13 mouse cellular contexts compared by ENCODE assay signal in the genomic region with DNA sequence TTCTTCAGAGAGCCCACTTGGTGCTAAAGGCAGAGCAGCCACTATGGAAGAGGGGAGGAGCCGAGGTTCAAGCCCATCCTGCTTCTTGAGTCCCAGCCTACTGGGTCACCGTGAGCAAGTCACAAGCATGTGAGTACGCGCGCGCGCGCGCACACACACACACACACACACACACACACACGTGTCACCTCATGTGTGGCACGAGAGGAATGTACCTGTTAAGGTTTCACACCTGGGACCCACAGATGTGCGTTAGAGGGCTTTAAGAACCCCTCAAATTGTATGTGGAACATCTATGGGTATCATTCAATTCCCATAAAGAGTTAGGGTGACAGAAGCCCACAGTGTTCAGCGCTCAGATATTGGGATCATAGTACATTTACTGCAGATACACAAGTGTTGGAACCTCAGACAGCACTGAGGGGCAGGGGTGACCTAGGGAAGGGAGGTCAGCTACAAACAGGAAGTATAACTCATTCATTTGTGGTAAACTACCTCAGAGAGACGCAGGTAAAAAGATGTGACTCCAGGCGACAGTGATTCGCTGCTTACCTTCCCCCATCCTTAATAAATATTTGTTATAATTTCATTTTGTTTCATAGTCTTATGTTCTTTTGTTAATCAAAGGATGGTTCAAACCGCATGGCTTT. TPM values are rescaled to one million over a fixed set of nuclear protein-coding genes. Genes with fewer than 3 reads are reported as not detected.
DNase-seq lines count a peak whose midpoint lies in the region; ATAC-seq and TF ChIP-seq lines count a peak whose summit lies in the region.
"Had no signal": no experiment of that assay in that cellular context is flagged by ENCODE, and none has a peak within 500 bp of the region (broad histone marks: within the 10 kb centered on the region; RNA-seq: fewer than 3 reads in every experiment).

No protein-coding gene starts in this region.

- no peaks in the 10 kb centered on the region for H3K27me3 ChIP-seq in stomach, embryonic 14.5 days (ENCODE audit: control insufficient read depth, insufficient read depth, low read length)
- no peaks in the 10 kb centered on the region for H3K27me3 ChIP-seq in stomach, postnatal 0 days (ENCODE audit: control insufficient read depth, insufficient read depth, low read length)
- H3K27me3 ChIP-seq in midbrain, postnatal 0 days (ENCODE audit: insufficient read depth, low read length) = 0 out of 2 replicates have a peak, but pooled peaks cover 4% of the 10 kb centered on the region

- no peaks in the 10 kb centered on the region for H3K36me3 ChIP-seq in stomach, embryonic 14.5 days (ENCODE audit: control insufficient read depth, insufficient read depth, low read length)
- H3K36me3 ChIP-seq in stomach, postnatal 0 days (ENCODE audit: control insufficient read depth, insufficient read depth, low read length) = no peaks in the 10 kb centered on the region
- no peaks in the 10 kb centered on the region for H3K36me3 ChIP-seq in midbrain, postnatal 0 days (ENCODE audit: insufficient read depth, low read length)

- H3K4me2 ChIP-seq in stomach, embryonic 14.5 days (replicated peaks; ENCODE audit: low read depth, low read length) = 0 out of 2 replicates have a peak overlapping the region, but pooled peaks have one; percentile 12
- H3K4me2 ChIP-seq in stomach, postnatal 0 days (replicated peaks; ENCODE audit: low read depth) = no peak overlapping the region
- H3K4me2 ChIP-seq in midbrain, postnatal 0 days (ENCODE audit: low read depth, low read length, poor library complexity, severe bottlenecking) = no peak overlapping the region

- no peaks in the 10 kb centered on the region for H3K9me3 ChIP-seq in stomach, embryonic 14.5 days (ENCODE audit: control insufficient read depth, low read depth, low read length)
- H3K9me3 ChIP-seq in stomach, postnatal 0 days (ENCODE audit: control insufficient read depth, low read length) = no peaks in the 10 kb centered on the region
- H3K9me3 ChIP-seq in midbrain, postnatal 0 days (ENCODE audit: low read length) = no peaks in the 10 kb centered on the region

- H3K27ac ChIP-seq in gastrocnemius, adult 2 months = peak overlapping the region; percentile 46; the same call in 1 of the 2 replicates
- H3K27ac ChIP-seq in stomach, embryonic 14.5 days (ENCODE audit: low read length) = no peak overlapping the region
- H3K27ac ChIP-seq in stomach, postnatal 0 days (replicated peaks) = no peak overlapping the region
- H3K27ac ChIP-seq in midbrain, postnatal 0 days (ENCODE audit: low read depth, low read length) = no peak overlapping the region

- peaks cover 12% of the 10 kb centered on the region for H3K4me1 ChIP-seq in stomach, embryonic 14.5 days (ENCODE audit: control insufficient read depth, insufficient read depth, low read length)
- H3K4me1 ChIP-seq in stomach, postnatal 0 days (replicated peaks; ENCODE audit: control insufficient read depth, insufficient read depth) = peaks cover 9% of the 10 kb centered on the region
- H3K4me1 ChIP-seq in midbrain, postnatal 0 days (ENCODE audit: insufficient read depth, low read length) = 0 out of 2 replicates have a peak, but pooled peaks cover 3% of the 10 kb centered on the region

- ATAC-seq in stomach, embryonic 14.5 days (ENCODE audit: insufficient number of reproducible peaks, insufficient read depth, low FRiP score, low read depth) = no peak
- no peak for ATAC-seq in stomach, postnatal 0 days (ENCODE audit: low FRiP score, low TSS enrichment)
- ATAC-seq in megakaryocyte, adult 5-6 weeks (ENCODE audit: poor library complexity, severe bottlenecking) = peak; percentile 27
- no peak for ATAC-seq in midbrain, postnatal 0 days (ENCODE audit: low FRiP score)

- intact Hi-C loops in gastrocnemius, adult 2 months (cut with DNase I) = no loop called here

- no peak for DNase-seq in gastrocnemius, adult 2 months
- no peak for DNase-seq in gastrocnemius, postnatal 10 days
- DNase-seq in stomach, postnatal 0 days (ENCODE audit: low spot score) = no peak
- DNase-seq in cerebellum, adult 18-20 months = no peak
- no peak for DNase-seq in layer of hippocampus, postnatal 36 days
- no peak for DNase-seq in midbrain, postnatal 0 days (ENCODE audit: low spot score)

- H3K4me3 ChIP-seq in gastrocnemius, adult 2 months = peak overlapping the region; percentile 46; the same call in 1 of the 2 replicates
- H3K4me3 ChIP-seq in stomach, embryonic 14.5 days (ENCODE audit: low read depth, low read length) = no peak overlapping the region
- H3K4me3 ChIP-seq in stomach, postnatal 0 days (ENCODE audit: low read depth, low read length) = no peak overlapping the region
- no peak overlapping the region for H3K4me3 ChIP-seq in midbrain, postnatal 0 days (ENCODE audit: low read depth, low read length)

- H3K9ac ChIP-seq in stomach, embryonic 14.5 days (replicated peaks; ENCODE audit: low read depth, low read length) = no peak overlapping the region
- no peak overlapping the region for H3K9ac ChIP-seq in stomach, postnatal 0 days (ENCODE audit: low read length)
- no peak overlapping the region for H3K9ac ChIP-seq in midbrain, postnatal 0 days (replicated peaks; ENCODE audit: low read length, poor library complexity, severe bottlenecking)

- 51% methylated on average over 17 of the region's 17 CpGs for WGBS in stomach, embryonic 14.5 days
- 61% methylated on average over 17 of the region's 17 CpGs for WGBS in stomach, postnatal 0 days
- 64% methylated on average over 17 of the region's 17 CpGs for WGBS in midbrain, postnatal 0 days

- TF ChIP-seq EP300 in stomach, postnatal 0 days (optimal IDR thresholded peaks at IDR 0.05) = no peak

- no peak for TF ChIP-seq CTCF in gastrocnemius, adult 2 months (IDR thresholded peaks at IDR 0.05)
- TF ChIP-seq CTCF in stomach, postnatal 0 days (IDR thresholded peaks at IDR 0.05; ENCODE audit: low read depth) = no peak
- TF ChIP-seq CTCF in midbrain, postnatal 0 days (IDR thresholded peaks at IDR 0.05) = no peak

RNA-seq across cellular contexts. Expression of a gene that starts 33.6 kb away (rescaled TPM):
- 10 to 100 TPM; 28.1 to 30.7 TPM for total RNA-seq in gastrocnemius, adult 2 months (2021)
- total RNA-seq in gastrocnemius, postnatal 10 days (2021) = 10 to 100 TPM; 27.3 to 34.7 TPM
- polyA plus RNA-seq in stomach, embryonic 14.5 days (2014; fragmentation: Nextera tagmentation; extraction: Ambion mirVana) = 42.4 and 43.5 TPM in 2 replicates
- 26.1 and 26.6 TPM in 2 replicates for polyA plus RNA-seq in stomach, postnatal 0 days (2015; fragmentation: Nextera tagmentation; extraction: Ambion mirVana)
- 49.3 and 68.2 TPM in 2 replicates for total RNA-seq in megakaryocyte, adult 5-6 weeks (2015)
- 22.2 and 26.3 TPM in 2 replicates for total RNA-seq in megakaryocyte, adult 5-6 weeks (2017)
- 10 to 100 TPM; 39.6 to 40.2 TPM for total RNA-seq in layer of hippocampus, postnatal 36 days (2021)
- total RNA-seq in midbrain, postnatal 0 days (2014; rRNA removed) = 8.9 and 17.8 TPM in 2 replicates
- polyA plus RNA-seq in midbrain, postnatal 0 days (2015; fragmentation: Nextera tagmentation; extraction: Ambion mirVana) = 28.9 and 35.0 TPM in 2 replicates

RNA-seq across cellular contexts. Expression of a gene that starts 52.4 kb away (rescaled TPM):
- not detected for total RNA-seq in gastrocnemius, adult 2 months (2021)
- total RNA-seq in gastrocnemius, postnatal 10 days (2021) = not detected
- polyA plus RNA-seq in stomach, embryonic 14.5 days (2014; fragmentation: Nextera tagmentation; extraction: Ambion mirVana) = not detected in 2 replicates
- not detected in 2 replicates for polyA plus RNA-seq in stomach, postnatal 0 days (2015; fragmentation: Nextera tagmentation; extraction: Ambion mirVana)
- total RNA-seq in megakaryocyte, adult 5-6 weeks (2015) = not detected in 2 replicates
- total RNA-seq in megakaryocyte, adult 5-6 weeks (2017) = not detected in 2 replicates
- total RNA-seq in layer of hippocampus, postnatal 36 days (2021) = not detected
- not detected in 2 replicates for total RNA-seq in midbrain, postnatal 0 days (2014; rRNA removed)
- not detected in 2 replicates for polyA plus RNA-seq in midbrain, postnatal 0 days (2015; fragmentation: Nextera tagmentation; extraction: Ambion mirVana)
- total RNA-seq: heart, postnatal 14 days; left cerebral cortex, postnatal 10 days had no signal
- polyA plus RNA-seq: brain, embryonic 14.5 days; neural tube, embryonic 11.5 days; testis, adult 2 months had no signal
